Mouse (Mus musculus): ENCODE data around the gene Pde5a. TPM values are rescaled to one million over a fixed set of nuclear protein-coding genes. Genes with fewer than 3 reads are reported as not detected.

The Pde5a gene
- total and polyA plus RNA-seq, 3 experiments = not detected

- Histone ChIP-seq H3K4me3 (ENCODE audit: control insufficient read depth in 1 of 2, insufficient read depth in 1 of 2, low read depth in 2 of 2, low read length in 2 of 2) (no peak overlapping the region), H3K27me3 (ENCODE audit: control insufficient read depth in 1 of 2, insufficient read depth in 2 of 2, low read length in 2 of 2) (no peaks in the 10 kb centered on the region; a peak in 1 of 4 replicates), H3K4me1 (ENCODE audit: control insufficient read depth in 1 of 2, insufficient read depth in 2 of 2, low read length in 2 of 2) (no peaks in the 10 kb centered on the region; a peak in 1 of 4 replicates), H3K36me3 (ENCODE audit: control insufficient read depth in 1 of 2, insufficient read depth in 2 of 2, low read length in 2 of 2) (no peaks in the 10 kb centered on the region), H3K79me2 (ENCODE audit: control insufficient read depth, insufficient read depth, low read length, poor library complexity) (no peaks in the 10 kb centered on the region), H3K9me3 (replicated peaks; ENCODE audit: insufficient read depth, low read length) (no peaks in the 10 kb centered on the region), H3K27ac (ENCODE audit: control insufficient read depth, low read depth, low read length) (no peak overlapping the region), H3K9ac (ENCODE audit: control insufficient read depth, low read depth, low read length, poor library complexity, severe bottlenecking) (no peak overlapping the region)
- DNase-seq (ENCODE audit: low read depth, low spot score) = no peak
- no peak for TF ChIP-seq ETS1 (IDR thresholded peaks at IDR 0.05; ENCODE audit: low read depth, low read length)
- no peak for TF ChIP-seq POLR2AphosphoS2 (IDR thresholded peaks at IDR 0.05; ENCODE audit: low read length)
- no peak for TF ChIP-seq ZKSCAN1 (IDR thresholded peaks at IDR 0.05; ENCODE audit: low read depth, low read length)
- no peak for TF ChIP-seq TBP (IDR thresholded peaks at IDR 0.05; ENCODE audit: low read depth, low read length)
Measured at GRCm38 (mm10) chr3:122801436-122802221, 72.9 kb downstream of the Pde5a start.

GRCm38 (mm10) chr3:122807313-122807712 is 78.6 kb downstream of the Pde5a start:
- Histone ChIP-seq H3K4me1 (ENCODE audit: control insufficient read depth in 1 of 2, insufficient read depth in 2 of 2, low read length in 2 of 2) (no peaks in the 10 kb centered on the region), H3K9me3 (replicated peaks; ENCODE audit: insufficient read depth, low read length) (no peaks in the 10 kb centered on the region), H3K27me3 (ENCODE audit: control insufficient read depth in 1 of 2, insufficient read depth in 2 of 2, low read length in 2 of 2) (no peaks in the 10 kb centered on the region; a peak in 1 of 4 replicates), H3K27ac (ENCODE audit: control insufficient read depth, low read depth, low read length) (no peak overlapping the region), H3K36me3 (ENCODE audit: control insufficient read depth in 1 of 2, insufficient read depth in 2 of 2, low read length in 2 of 2) (no peaks in the 10 kb centered on the region), H3K9ac (ENCODE audit: control insufficient read depth, low read depth, low read length, poor library complexity, severe bottlenecking) (no peak overlapping the region), H3K4me3 (ENCODE audit: control insufficient read depth in 1 of 2, insufficient read depth in 1 of 2, low read depth in 2 of 2, low read length in 2 of 2) (no peak overlapping the region), H3K79me2 (ENCODE audit: control insufficient read depth, insufficient read depth, low read length, poor library complexity) (no peaks in the 10 kb centered on the region)
- DNase-seq (ENCODE audit: low read depth, low spot score) = no peak
- no peak for TF ChIP-seq RCOR1 (IDR thresholded peaks at IDR 0.05; ENCODE audit: low read depth, low read length)
- TF ChIP-seq CTCF (IDR thresholded peaks at IDR 0.05 in 2 of 3, conservative IDR thresholded peaks at IDR 0.05 in 1 of 3; ENCODE audit: control insufficient read depth in 1 of 3, insufficient read depth in 1 of 3, low read depth in 2 of 3, low read length in 3 of 3, poor library complexity in 1 of 3, severe bottlenecking in 1 of 3) = no peak
- TF ChIP-seq GATA1 (IDR thresholded peaks at IDR 0.05; ENCODE audit: low read depth, low read length) = no peak
- TF ChIP-seq ZC3H11A (IDR thresholded peaks at IDR 0.05; ENCODE audit: low read depth, low read length) = no peak
- TF ChIP-seq CHD1 (IDR thresholded peaks at IDR 0.05; ENCODE audit: low read depth, low read length) = no peak
- TF ChIP-seq MAFK (IDR thresholded peaks at IDR 0.05; ENCODE audit: borderline replicate concordance, low read depth, low read length) = no peak
- TF ChIP-seq USF1 (IDR thresholded peaks at IDR 0.05; ENCODE audit: low read depth, low read length) = no peak
- no peak for TF ChIP-seq MAX (IDR thresholded peaks at IDR 0.05; ENCODE audit: low read length)
- no peak for TF ChIP-seq CHD2 (IDR thresholded peaks at IDR 0.05; ENCODE audit: low read length)
- no peak for TF ChIP-seq POLR2AphosphoS2 (IDR thresholded peaks at IDR 0.05; ENCODE audit: low read length)
- TF ChIP-seq ETS1 (IDR thresholded peaks at IDR 0.05; ENCODE audit: low read depth, low read length) = no peak
- no peak for TF ChIP-seq POLR2AphosphoS5 (IDR thresholded peaks at IDR 0.05; ENCODE audit: borderline replicate concordance, low read depth, low read length)
- no peak for TF ChIP-seq RAD21 (IDR thresholded peaks at IDR 0.05; ENCODE audit: low read depth, low read length)
- TF ChIP-seq MAZ (IDR thresholded peaks at IDR 0.05; ENCODE audit: low read depth, low read length) = no peak
- TF ChIP-seq ZKSCAN1 (IDR thresholded peaks at IDR 0.05; ENCODE audit: low read depth, low read length) = no peak
- TF ChIP-seq POLR2A (IDR thresholded peaks at IDR 0.05; ENCODE audit: control insufficient read depth in 1 of 2, insufficient read depth in 1 of 2, low read depth in 1 of 2, low read length in 2 of 2, poor library complexity in 1 of 2) = no peak
- no peak for TF ChIP-seq GABPA (IDR thresholded peaks at IDR 0.05; ENCODE audit: low read depth, low read length)
- no peak for TF ChIP-seq MXI1 (IDR thresholded peaks at IDR 0.05; ENCODE audit: low read depth, low read length)
